Mouse (Mus musculus) forelimb bud, embryonic 11.5 days (tissue): ENCODE results near the gene Etnk1.
"Not testable (repeated sequence)": the region's sequence is repeated elsewhere in the genome, so short reads cannot be mapped to it uniquely, and the experiment has no call there.

Experiments
- DNase-seq: peaks from one replicate; pipeline ENCODE4 v3.0.0-alpha.2; 2012; ENCODE audit warnings: low read depth, low spot score

The Etnk1 gene

GRCm38 (mm10) chr6:143149766-143150291 is 17.2 kb upstream of the Etnk1 start:
- DNase-seq: no peak

- DNase-seq: not testable (repeated sequence)
Observed at GRCm38 (mm10) chr6:143151081-143151995, 15.7 kb upstream of the Etnk1 start.

- DNase-seq: no peak
Observed at GRCm38 (mm10) chr6:143152321-143152827, 14.6 kb upstream of the Etnk1 start.

GRCm38 (mm10) chr6:143153160-143153559 is 13.9 kb upstream of the Etnk1 start:
- DNase-seq: no peak

- no peak for DNase-seq
Observed at GRCm38 (mm10) chr6:143153751-143154494, 13.1 kb upstream of the Etnk1 start.

- no peak for DNase-seq
Observed at GRCm38 (mm10) chr6:143154885-143155284, 12.1 kb upstream of the Etnk1 start.

GRCm38 (mm10) chr6:143155996-143156395 is 11.0 kb upstream of the Etnk1 start:
- DNase-seq: no peak

GRCm38 (mm10) chr6:143156684-143157083 is 10.3 kb upstream of the Etnk1 start:
- DNase-seq: no peak

- DNase-seq: no peak
Observed at GRCm38 (mm10) chr6:143157401-143157800, 9.6 kb upstream of the Etnk1 start.

- DNase-seq: no peak
Observed at GRCm38 (mm10) chr6:143160572-143161231, 6.3 kb upstream of the Etnk1 start.

- no peak for DNase-seq
Observed at GRCm38 (mm10) chr6:143162161-143162877, 4.7 kb upstream of the Etnk1 start.

GRCm38 (mm10) chr6:143163956-143164905 is 2.8 kb upstream of the Etnk1 start:
- no peak for DNase-seq

GRCm38 (mm10) chr6:143164906-143165255 is 2.1 kb upstream of the Etnk1 start:
- DNase-seq: no peak

- no peak for DNase-seq
Observed at GRCm38 (mm10) chr6:143165404-143166257, 1.4 kb upstream of the Etnk1 start.

- DNase-seq: no peak
Observed at GRCm38 (mm10) chr6:143167409-143167919, 443 bp downstream of the Etnk1 start.

- no peak for DNase-seq
Observed at GRCm38 (mm10) chr6:143167981-143168674, 1.1 kb downstream of the Etnk1 start.

GRCm38 (mm10) chr6:143169385-143169784 is 2.4 kb downstream of the Etnk1 start:
- DNase-seq: no peak
